Mouse (Mus musculus): ENCODE data around the gene Atl3. TPM values are rescaled to one million over a fixed set of nuclear protein-coding genes. Genes with fewer than 3 reads are reported as not detected.

The Atl3 gene
- total and polyA plus RNA-seq, 2 experiments from 2014 or later, result 5.4 to 11.1 TPM

- H3K9ac ChIP-seq (replicated peaks; ENCODE audit: low read length), result no peak overlapping the region
- no peak overlapping the region for H3K4me3 ChIP-seq (ENCODE audit: low read length)
- no peak overlapping the region for H3K4me2 ChIP-seq (ENCODE audit: low read depth, low read length)
- H3K9me3 ChIP-seq (ENCODE audit: low read length), result no peaks in the 10 kb centered on the region
- 57% methylated on average over 3 of the region's 3 CpGs for WGBS
- ATAC-seq (no peak), DNase-seq (ENCODE audit: low spot score) (no peak)
- no peaks in the 10 kb centered on the region for H3K4me1 ChIP-seq (ENCODE audit: insufficient read depth, low read length)
- no peaks in the 10 kb centered on the region for H3K27me3 ChIP-seq (ENCODE audit: insufficient read depth, low read length)
- TF ChIP-seq CTCF (IDR thresholded peaks at IDR 0.05; ENCODE audit: low read depth), result no peak
- no peak overlapping the region for H3K27ac ChIP-seq
- no peaks in the 10 kb centered on the region for H3K36me3 ChIP-seq (ENCODE audit: insufficient read depth, low read length)
These were observed 73.0 kb downstream of the Atl3 start for GRCm38 (mm10) chr19:7566826-7567225.

GRCm38 (mm10) chr19:7568364-7568763 lies 74.5 kb downstream of the Atl3 start:
- Histone ChIP-seq H3K4me3 (ENCODE audit: low read length) (no peak overlapping the region), H3K27me3 (ENCODE audit: insufficient read depth, low read length) (no peaks in the 10 kb centered on the region), H3K36me3 (ENCODE audit: insufficient read depth, low read length) (no peaks in the 10 kb centered on the region), H3K4me2 (ENCODE audit: low read depth, low read length) (no peak overlapping the region), H3K27ac (no peak overlapping the region), H3K9me3 (ENCODE audit: low read length) (no peaks in the 10 kb centered on the region), H3K9ac (replicated peaks; ENCODE audit: low read length) (no peak overlapping the region), H3K4me1 (ENCODE audit: insufficient read depth, low read length) (no peaks in the 10 kb centered on the region)
- 63% methylated on average over 3 of the region's 3 CpGs for WGBS
- DNase-seq (ENCODE audit: low spot score) (no peak), ATAC-seq (no peak)
- TF ChIP-seq CTCF (IDR thresholded peaks at IDR 0.05; ENCODE audit: low read depth), result no peak

GRCm38 (mm10) chr19:7569650-7570049 lies 75.8 kb downstream of the Atl3 start:
- H3K4me2 ChIP-seq (ENCODE audit: low read depth, low read length), result no peak overlapping the region
- no peak for ATAC-seq
- WGBS, result 80% methylated on average over 5 of the region's 5 CpGs
- DNase-seq (ENCODE audit: low spot score), result no peak
- H3K4me1 ChIP-seq (ENCODE audit: insufficient read depth, low read length), result no peaks in the 10 kb centered on the region
- H3K27me3 ChIP-seq (ENCODE audit: insufficient read depth, low read length), result no peaks in the 10 kb centered on the region
- no peak overlapping the region for H3K27ac ChIP-seq
- no peak overlapping the region for H3K9ac ChIP-seq (replicated peaks; ENCODE audit: low read length)
- no peaks in the 10 kb centered on the region for H3K36me3 ChIP-seq (ENCODE audit: insufficient read depth, low read length)
- no peaks in the 10 kb centered on the region for H3K9me3 ChIP-seq (ENCODE audit: low read length)
- TF ChIP-seq CTCF (IDR thresholded peaks at IDR 0.05; ENCODE audit: low read depth), result no peak
- no peak overlapping the region for H3K4me3 ChIP-seq (ENCODE audit: low read length)

- H3K27me3 ChIP-seq (ENCODE audit: insufficient read depth, low read length), result no peaks in the 10 kb centered on the region
- 82% methylated on average over 1 of the region's 1 CpGs for WGBS
- no peaks in the 10 kb centered on the region for H3K4me1 ChIP-seq (ENCODE audit: insufficient read depth, low read length)
- H3K27ac ChIP-seq, result no peak overlapping the region
- ATAC-seq, result no peak
- H3K9ac ChIP-seq (replicated peaks; ENCODE audit: low read length), result no peak overlapping the region
- H3K9me3 ChIP-seq (ENCODE audit: low read length), result no peaks in the 10 kb centered on the region
- DNase-seq (ENCODE audit: low spot score), result no peak
- no peak overlapping the region for H3K4me2 ChIP-seq (ENCODE audit: low read depth, low read length)
- no peak overlapping the region for H3K4me3 ChIP-seq (ENCODE audit: low read length)
- TF ChIP-seq CTCF (IDR thresholded peaks at IDR 0.05; ENCODE audit: low read depth), result no peak
- H3K36me3 ChIP-seq (ENCODE audit: insufficient read depth, low read length), result no peaks in the 10 kb centered on the region
These were observed 82.3 kb downstream of the Atl3 start for GRCm38 (mm10) chr19:7576180-7576579.

GRCm38 (mm10) chr19:7577710-7578109 lies 83.9 kb downstream of the Atl3 start:
- no peak overlapping the region for H3K4me2 ChIP-seq (ENCODE audit: low read depth, low read length)
- H3K4me3 ChIP-seq (ENCODE audit: low read length), result no peak overlapping the region
- H3K36me3 ChIP-seq (ENCODE audit: insufficient read depth, low read length), result no peaks in the 10 kb centered on the region
- no peaks in the 10 kb centered on the region for H3K4me1 ChIP-seq (ENCODE audit: insufficient read depth, low read length)
- DNase-seq (ENCODE audit: low spot score) (no peak), ATAC-seq (no peak)
- no peak for TF ChIP-seq CTCF (IDR thresholded peaks at IDR 0.05; ENCODE audit: low read depth)
- no peak overlapping the region for H3K9ac ChIP-seq (replicated peaks; ENCODE audit: low read length)
- no peaks in the 10 kb centered on the region for H3K27me3 ChIP-seq (ENCODE audit: insufficient read depth, low read length)
- H3K9me3 ChIP-seq (ENCODE audit: low read length), result no peaks in the 10 kb centered on the region
- 83% methylated on average over 3 of the region's 3 CpGs for WGBS
- H3K27ac ChIP-seq, result no peak overlapping the region

GRCm38 (mm10) chr19:7581042-7581441 lies 87.2 kb downstream of the Atl3 start:
- Histone ChIP-seq H3K4me2 (ENCODE audit: low read depth, low read length) (no peak overlapping the region), H3K9me3 (ENCODE audit: low read length) (no peaks in the 10 kb centered on the region), H3K27me3 (ENCODE audit: insufficient read depth, low read length) (no peaks in the 10 kb centered on the region), H3K27ac (no peak overlapping the region), H3K36me3 (ENCODE audit: insufficient read depth, low read length) (no peaks in the 10 kb centered on the region), H3K9ac (replicated peaks; ENCODE audit: low read length) (no peak overlapping the region), H3K4me3 (ENCODE audit: low read length) (no peak overlapping the region), H3K4me1 (ENCODE audit: insufficient read depth, low read length) (no peaks in the 10 kb centered on the region)
- DNase-seq (ENCODE audit: low spot score) (no peak), ATAC-seq (no peak)
- WGBS, result 69% methylated on average over 5 of the region's 5 CpGs
- TF ChIP-seq CTCF (IDR thresholded peaks at IDR 0.05; ENCODE audit: low read depth), result no peak

GRCm38 (mm10) chr19:7583101-7583500 lies 89.3 kb downstream of the Atl3 start:
- DNase-seq (ENCODE audit: low spot score) (no peak), ATAC-seq (no peak)
- Histone ChIP-seq H3K4me1 (ENCODE audit: insufficient read depth, low read length) (no peaks in the 10 kb centered on the region), H3K36me3 (ENCODE audit: insufficient read depth, low read length) (no peaks in the 10 kb centered on the region), H3K4me3 (ENCODE audit: low read length) (no peak overlapping the region), H3K9me3 (ENCODE audit: low read length) (no peaks in the 10 kb centered on the region), H3K27ac (no peak overlapping the region), H3K9ac (replicated peaks; ENCODE audit: low read length) (no peak overlapping the region), H3K27me3 (ENCODE audit: insufficient read depth, low read length) (no peaks in the 10 kb centered on the region), H3K4me2 (ENCODE audit: low read depth, low read length) (no peak overlapping the region)
- no peak for TF ChIP-seq CTCF (IDR thresholded peaks at IDR 0.05; ENCODE audit: low read depth)
- 59% methylated on average over 7 of the region's 7 CpGs for WGBS
